Mouse (Mus musculus) MEL (cell line): ENCODE results near the gene Ifnar2. TPM values are rescaled to one million over a fixed set of nuclear protein-coding genes. Genes with fewer than 3 reads are reported as not detected.

Experiments
- DNase-seq: peaks from one replicate; pipeline ENCODE4 v3.0.0; 2011; ENCODE audit warnings: low read depth, low spot score
- H3K27ac ChIP-seq: 2 replicates; pipeline ENCODE4 v1.5.1; 2012; ENCODE audit warnings: low read depth, mild to moderate bottlenecking, control low read depth, low read length, moderate library complexity; ENCODE audit not compliant: control insufficient read depth
- H3K27me3 ChIP-seq, 2 experiments: fragments of 150-350 bp in 1 of 2; sonication (generic) in 1 of 2; 2 replicates each; pipeline ENCODE4 v1.6.1; 2012; ENCODE audit warnings: low read length in 2 of 2, mild to moderate bottlenecking in 2 of 2, improper control_type of control experiment in 1 of 2, moderate library complexity in 1 of 2; ENCODE audit not compliant: insufficient read depth in 2 of 2, control insufficient read depth in 1 of 2
- H3K36me3 ChIP-seq, 2 experiments: 2 replicates each; pipeline ENCODE4 v1.6.1; 2012 to 2014; ENCODE audit warnings: low read length in 2 of 2, improper control_type of control experiment in 1 of 2, inconsistent platforms in 1 of 2, mild to moderate bottlenecking in 1 of 2; ENCODE audit not compliant: insufficient read depth in 2 of 2, control insufficient read depth in 1 of 2
- H3K4me1 ChIP-seq, 2 experiments: fragments of 150-350 bp in 1 of 2; sonication (generic) in 1 of 2; 2 replicates each; pipeline ENCODE4 v1.6.1; 2012; ENCODE audit warnings: low read length in 2 of 2, improper control_type of control experiment in 1 of 2, mild to moderate bottlenecking in 1 of 2; ENCODE audit not compliant: insufficient read depth in 2 of 2, control insufficient read depth in 1 of 2
- H3K4me3 ChIP-seq, 2 experiments: fragments of 150-350 bp in 1 of 2; sonication (generic) in 1 of 2; 2 replicates each; pipeline ENCODE4 v1.5.1; 2012; ENCODE audit warnings: low read depth in 2 of 2, low read length in 2 of 2, mild to moderate bottlenecking in 2 of 2, moderate library complexity in 2 of 2, control low read depth in 1 of 2, improper control_type of control experiment in 1 of 2; ENCODE audit not compliant: control insufficient read depth in 1 of 2, insufficient read depth in 1 of 2
- H3K79me2 ChIP-seq: 2 replicates; pipeline ENCODE4 v1.6.1; 2012; ENCODE audit warnings: mild to moderate bottlenecking, low read length, moderate library complexity; ENCODE audit not compliant: control insufficient read depth, poor library complexity, insufficient read depth
- H3K9ac ChIP-seq: 2 replicates; pipeline ENCODE4 v1.6.1; 2012; ENCODE audit warnings: low read depth, mild to moderate bottlenecking, control low read depth, low read length, moderate library complexity; ENCODE audit not compliant: control insufficient read depth, poor library complexity, severe bottlenecking
- H3K9me3 ChIP-seq: fragments of 150-350 bp; sonication (generic); replicated peaks from 2 replicates; pipeline ENCODE4 v1.6.1; 2012; ENCODE audit warnings: mild to moderate bottlenecking, low read length, improper control_type of control experiment, moderate library complexity; ENCODE audit not compliant: insufficient read depth
- BHLHE40 ChIP-seq: IDR thresholded peaks from 2 replicates; pipeline ENCODE4 v1.6.1; 2012; ENCODE audit warnings: low read depth, mild to moderate bottlenecking, inconsistent platforms, low read length, improper control_type of control experiment, borderline replicate concordance
- CHD1 ChIP-seq: IDR thresholded peaks from 2 replicates; pipeline ENCODE4 v1.6.1; 2012; ENCODE audit warnings: low read depth, mild to moderate bottlenecking, inconsistent platforms, low read length, improper control_type of control experiment
- CHD2 ChIP-seq: IDR thresholded peaks from 2 replicates; pipeline ENCODE4 v1.6.1; 2011; ENCODE audit warnings: low read length, improper control_type of control experiment
- CTCF ChIP-seq, 3 experiments: IDR thresholded peaks in 2 of 3; conservative IDR thresholded peaks in 1 of 3; 2 replicates each; pipeline ENCODE4 v1.5.1; 2011 to 2012; ENCODE audit warnings: low read length in 3 of 3, low read depth in 2 of 3, mild to moderate bottlenecking in 2 of 3, improper control_type of control experiment in 1 of 3, inconsistent platforms in 1 of 3, mixed read lengths in 1 of 3, moderate library complexity in 1 of 3; ENCODE audit not compliant: control insufficient read depth in 1 of 3, insufficient read depth in 1 of 3, poor library complexity in 1 of 3, severe bottlenecking in 1 of 3
- E2F4 ChIP-seq: IDR thresholded peaks from 2 replicates; pipeline ENCODE4 v1.6.1; 2011; ENCODE audit warnings: low read depth, low read length, improper control_type of control experiment, borderline replicate concordance
- ELF1 ChIP-seq: IDR thresholded peaks from 2 replicates; pipeline ENCODE4 v1.6.1; 2014; ENCODE audit warnings: low read depth, mild to moderate bottlenecking, inconsistent platforms, low read length, improper control_type of control experiment, moderate library complexity
- ETS1 ChIP-seq: IDR thresholded peaks from 2 replicates; pipeline ENCODE4 v1.6.1; 2012; ENCODE audit warnings: low read depth, mild to moderate bottlenecking, inconsistent platforms, low read length, improper control_type of control experiment, moderate library complexity
- GABPA ChIP-seq: IDR thresholded peaks from 2 replicates; pipeline ENCODE4 v1.6.1; 2012; ENCODE audit warnings: low read depth, mild to moderate bottlenecking, inconsistent platforms, low read length, improper control_type of control experiment, moderate library complexity
- GATA1 ChIP-seq: IDR thresholded peaks from 2 replicates; pipeline ENCODE4 v1.6.1; 2011; ENCODE audit warnings: low read depth, low read length, improper control_type of control experiment
- HCFC1 ChIP-seq: IDR thresholded peaks from 2 replicates; pipeline ENCODE4 v1.6.1; 2012; ENCODE audit warnings: low read depth, mild to moderate bottlenecking, inconsistent platforms, low read length, improper control_type of control experiment, moderate library complexity
- JUND ChIP-seq: IDR thresholded peaks from 2 replicates; pipeline ENCODE4 v1.6.1; 2011; ENCODE audit warnings: low read depth, mild to moderate bottlenecking, improper control_type of control experiment, low read length
- KAT2A ChIP-seq: conservative IDR thresholded peaks from 2 replicates; pipeline ENCODE4 v1.6.1; 2012; ENCODE audit warnings: low read depth, low read length, improper control_type of control experiment, inconsistent platforms
- MAX ChIP-seq: IDR thresholded peaks from 2 replicates; pipeline ENCODE4 v1.6.1; 2011; ENCODE audit warnings: low read length, improper control_type of control experiment
- MAZ ChIP-seq: IDR thresholded peaks from 2 replicates; pipeline ENCODE4 v1.6.1; 2012; ENCODE audit warnings: low read depth, mild to moderate bottlenecking, inconsistent platforms, low read length, improper control_type of control experiment
- MEF2A ChIP-seq: IDR thresholded peaks from 2 replicates; pipeline ENCODE4 v1.6.1; 2014; ENCODE audit warnings: low read depth, mild to moderate bottlenecking, inconsistent platforms, low read length, improper control_type of control experiment; ENCODE audit not compliant: poor library complexity, insufficient replicate concordance, severe bottlenecking; ENCODE audit errors: extremely low read depth
- MXI1 ChIP-seq: IDR thresholded peaks from 2 replicates; pipeline ENCODE4 v1.6.1; 2011; ENCODE audit warnings: mild to moderate bottlenecking, low read depth, low read length, improper control_type of control experiment
- MYC ChIP-seq: IDR thresholded peaks from 2 replicates; pipeline ENCODE4 v1.6.1; 2011; ENCODE audit warnings: low read depth, mild to moderate bottlenecking, low read length, improper control_type of control experiment, moderate library complexity
- NELFE ChIP-seq: IDR thresholded peaks from 2 replicates; pipeline ENCODE4 v1.6.1; 2011; ENCODE audit warnings: low read depth, low read length, improper control_type of control experiment
- NRF1 ChIP-seq: IDR thresholded peaks from 2 replicates; pipeline ENCODE4 v1.6.1; 2014; ENCODE audit warnings: low read depth, mild to moderate bottlenecking, inconsistent platforms, low read length, improper control_type of control experiment, moderate library complexity; ENCODE audit not compliant: poor library complexity, insufficient read depth, severe bottlenecking
- POLR2AphosphoS5 ChIP-seq: IDR thresholded peaks from 2 replicates; pipeline ENCODE4 v1.6.1; 2012; ENCODE audit warnings: low read depth, borderline replicate concordance, mild to moderate bottlenecking, inconsistent platforms, low read length, moderate library complexity, mixed read lengths
- RAD21 ChIP-seq: IDR thresholded peaks from 2 replicates; pipeline ENCODE4 v1.6.1; 2011; ENCODE audit warnings: mild to moderate bottlenecking, low read depth, low read length, improper control_type of control experiment
- RCOR1 ChIP-seq: IDR thresholded peaks from 2 replicates; pipeline ENCODE4 v1.6.1; 2012; ENCODE audit warnings: low read depth, mild to moderate bottlenecking, inconsistent platforms, low read length, improper control_type of control experiment
- SIN3A ChIP-seq: IDR thresholded peaks from 2 replicates; pipeline ENCODE4 v1.6.1; 2012; ENCODE audit warnings: low read length, improper control_type of control experiment, inconsistent platforms
- SMC3 ChIP-seq: IDR thresholded peaks from 2 replicates; pipeline ENCODE4 v1.6.1; 2011; ENCODE audit warnings: low read depth, low read length, improper control_type of control experiment
- TBP ChIP-seq: IDR thresholded peaks from 2 replicates; pipeline ENCODE4 v1.8.0; 2011; ENCODE audit warnings: low read depth, low read length, improper control_type of control experiment
- TCF12 ChIP-seq: IDR thresholded peaks from 2 replicates; pipeline ENCODE4 v1.6.1; 2014; ENCODE audit warnings: low read depth, mild to moderate bottlenecking, inconsistent platforms, low read length, improper control_type of control experiment, moderate library complexity
- UBTF ChIP-seq: IDR thresholded peaks from 2 replicates; pipeline ENCODE4 v1.6.1; 2012; ENCODE audit warnings: low read depth, mild to moderate bottlenecking, inconsistent platforms, low read length, improper control_type of control experiment, moderate library complexity, borderline replicate concordance; ENCODE audit not compliant: insufficient read depth
- ZC3H11A ChIP-seq: IDR thresholded peaks from 2 replicates; pipeline ENCODE4 v1.6.1; 2012; ENCODE audit warnings: low read depth, mild to moderate bottlenecking, inconsistent platforms, low read length, improper control_type of control experiment
- ZNF384 ChIP-seq: IDR thresholded peaks from 2 replicates; pipeline ENCODE4 v1.6.1; 2012; ENCODE audit warnings: low read depth, mild to moderate bottlenecking, inconsistent platforms, low read length, improper control_type of control experiment
- polyA plus RNA-seq, 2 experiments: library from polyadenylated mRNA; stranded (reverse) in 1 of 2; unstranded in 1 of 2; fragments of >175 nt in 1 of 2; fragments of >200 nt in 1 of 2; gene quantifications; 2 replicates each; pipeline versions ENCODE4 v1.2.1 to v1.2.4; 2012; ENCODE audit warnings: low replicate concordance in 2 of 2, low read depth in 1 of 2; ENCODE audit not compliant: insufficient read length in 2 of 2, insufficient read depth in 1 of 2, missing spikeins in 1 of 2
- total RNA-seq: library from RNA; depleted of rRNA; stranded (reverse); fragments of 300-350 nt; gene quantifications from 2 replicates; pipeline ENCODE4 v1.2.3, GENCODE M21; 2012

Gene Ifnar2
- total and polyA plus RNA-seq, 3 experiments, result 21.8 to 38.3 TPM; not detected in 1

DNA sequence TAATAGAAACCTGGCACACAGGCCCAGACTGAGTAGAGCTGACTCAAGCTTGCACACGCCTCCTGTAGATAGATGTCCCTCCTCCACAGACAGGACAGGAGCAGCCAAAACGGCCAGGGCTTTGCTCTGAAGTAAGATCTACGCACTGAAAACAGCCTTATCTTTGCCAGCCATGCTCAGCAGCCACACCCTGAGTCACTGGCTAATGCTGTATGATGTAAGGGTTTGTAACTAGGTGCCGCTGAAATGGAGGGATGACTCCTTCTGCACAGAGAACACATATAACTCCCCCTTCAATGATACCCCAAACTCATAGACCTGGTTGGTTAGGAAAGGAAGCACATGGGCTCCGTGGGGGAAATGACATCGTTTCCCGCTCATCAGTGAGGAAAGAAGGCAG, 19.8 kb upstream of the Ifnar2 start (continued):
- TF ChIP-seq CTCF (IDR thresholded peaks at IDR 0.05 in 2 of 3, conservative IDR thresholded peaks at IDR 0.05 in 1 of 3; ENCODE audit: control insufficient read depth in 1 of 3, insufficient read depth in 1 of 3, low read depth in 2 of 3, low read length in 3 of 3, poor library complexity in 1 of 3, severe bottlenecking in 1 of 3) (no peak), MAX (no peak; the same call in 1 of the 2 replicates), TCF12 (peak; percentile 96), ELF1 (0 out of 2 replicates have a peak, but pooled peaks have one; percentile 32), ETS1 (peak; percentile 99), MYC (peak; percentile 76; the same call in 1 of the 2 replicates), UBTF (no peak), KAT2A (peak; percentile 61), RAD21 (no peak), CHD2 (no peak), NELFE (peak; percentile 33), SMC3 (peak; percentile 28; the same call in 1 of the 2 replicates), GABPA (no peak), HCFC1 (peak; percentile 61; the same call in 1 of the 2 replicates), JUND (peak; percentile 86), RCOR1 (peak; percentile 79), SIN3A (peak; percentile 91), ZNF384 (peak; percentile 24; the same call in 1 of the 2 replicates), POLR2AphosphoS5 (no peak), MEF2A (0 out of 2 replicates have a peak, but pooled peaks have one; percentile 26), NRF1 (peak; percentile 30; the same call in 1 of the 2 replicates)

DNA sequence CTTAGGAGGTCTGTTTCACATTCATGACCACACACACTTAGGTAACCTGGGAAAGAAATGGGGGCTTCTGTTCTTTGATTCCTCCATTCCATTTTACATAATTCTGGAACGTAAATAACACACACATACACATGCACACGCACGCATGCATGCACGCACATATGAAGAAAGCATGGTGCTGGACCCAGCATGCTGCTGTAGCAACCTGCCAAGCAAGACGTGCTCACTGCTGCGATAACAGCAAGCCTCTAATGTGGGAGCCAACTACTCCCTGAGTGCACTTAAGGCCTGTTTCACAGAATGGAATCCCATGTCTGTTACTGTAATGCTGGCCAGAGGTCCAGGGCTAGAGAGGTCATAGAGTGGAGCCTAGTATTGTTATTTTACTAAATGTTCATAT, 19.4 kb upstream of the Ifnar2 start:
- Histone ChIP-seq H3K27me3 (no peaks in the 10 kb centered on the region), H3K79me2 (no peaks in the 10 kb centered on the region; the same call in 1 of the 2 replicates), H3K4me1 (peaks cover 20 to 33% of the 10 kb centered on the region in 2 experiments), H3K36me3 (peaks cover 0 to 39% of the 10 kb centered on the region in 2 experiments; a peak in 2 of 4 replicates), H3K9me3 (no peaks in the 10 kb centered on the region), H3K9ac (peak overlapping the region; percentile 61), H3K27ac (peak overlapping the region; percentile 95), H3K4me3 (no peak overlapping the region)
- peak; percentile 82 for DNase-seq
- TF ChIP-seq CTCF (IDR thresholded peaks at IDR 0.05 in 2 of 3, conservative IDR thresholded peaks at IDR 0.05 in 1 of 3; ENCODE audit: control insufficient read depth in 1 of 3, insufficient read depth in 1 of 3, low read depth in 2 of 3, low read length in 3 of 3, poor library complexity in 1 of 3, severe bottlenecking in 1 of 3) (no peak), NELFE (no peak; the same call in 1 of the 2 replicates), MYC (peak; percentile 79), MAZ (no peak), TCF12 (0 out of 2 replicates have a peak, but pooled peaks have one; percentile 3), CHD2 (no peak), E2F4 (no peak), MXI1 (peak; percentile 64), CHD1 (no peak), RAD21 (no peak), ZC3H11A (no peak), NRF1 (no peak; the same call in 1 of the 2 replicates), GATA1 (peak; percentile 45; the same call in 1 of the 2 replicates), ZNF384 (no peak), TBP (no peak), GABPA (no peak), BHLHE40 (no peak)
